Mouse (Mus musculus): Measurements from ENCODE around the gene St6galnac4. TPM values are rescaled to one million over a fixed set of nuclear protein-coding genes. Genes with fewer than 3 reads are reported as not detected.

St6galnac4 gene
- polyA plus RNA-seq, 1 experiment: 18.7 TPM

- TF ChIP-seq CTCF (IDR thresholded peaks at IDR 0.05; ENCODE audit: control insufficient read depth, insufficient read depth, low read length) (no peak), POLR2A (IDR thresholded peaks at IDR 0.05; ENCODE audit: borderline replicate concordance, control insufficient read depth, low read depth, low read length) (no peak)
- no peak overlapping the region for H3K27ac ChIP-seq (ENCODE audit: control insufficient read depth, insufficient read depth, low read depth, low read length, poor library complexity)
- 57% methylated on average over 7 of the region's 7 CpGs for WGBS
- no peak overlapping the region for H3K4me3 ChIP-seq (replicated peaks; ENCODE audit: control insufficient read depth, low read depth, low read length)
- peaks cover 5% of the 10 kb centered on the region for H3K4me1 ChIP-seq (ENCODE audit: control insufficient read depth, insufficient read depth, low read length)
Observed at GRCm38 (mm10) chr2:32556019-32556418, 30.9 kb upstream of the St6galnac4 start.

GRCm38 (mm10) chr2:32559570-32559969, 27.3 kb upstream of the St6galnac4 start:
- TF ChIP-seq CTCF (IDR thresholded peaks at IDR 0.05; ENCODE audit: control insufficient read depth, insufficient read depth, low read length) (no peak), POLR2A (IDR thresholded peaks at IDR 0.05; ENCODE audit: borderline replicate concordance, control insufficient read depth, low read depth, low read length) (no peak)
- 89% methylated on average over 5 of the region's 5 CpGs for WGBS
- no peak overlapping the region for H3K27ac ChIP-seq (ENCODE audit: control insufficient read depth, insufficient read depth, low read depth, low read length, poor library complexity)
- no peak overlapping the region for H3K4me3 ChIP-seq (replicated peaks; ENCODE audit: control insufficient read depth, low read depth, low read length)
- no peaks in the 10 kb centered on the region for H3K4me1 ChIP-seq (ENCODE audit: control insufficient read depth, insufficient read depth, low read length)

- TF ChIP-seq CTCF (IDR thresholded peaks at IDR 0.05; ENCODE audit: control insufficient read depth, insufficient read depth, low read length): peak; percentile 84
- no peak for TF ChIP-seq POLR2A (IDR thresholded peaks at IDR 0.05; ENCODE audit: borderline replicate concordance, control insufficient read depth, low read depth, low read length)
- Histone ChIP-seq H3K27ac (ENCODE audit: control insufficient read depth, insufficient read depth, low read depth, low read length, poor library complexity) (no peak overlapping the region), H3K4me1 (ENCODE audit: control insufficient read depth, insufficient read depth, low read length) (no peaks in the 10 kb centered on the region), H3K4me3 (replicated peaks; ENCODE audit: control insufficient read depth, low read depth, low read length) (no peak overlapping the region)
- WGBS: 43% methylated on average over 4 of the region's 4 CpGs
Observed at GRCm38 (mm10) chr2:32566536-32567063, 20.3 kb upstream of the St6galnac4 start.

GRCm38 (mm10) chr2:32568149-32568548, 18.7 kb upstream of the St6galnac4 start:
- H3K4me1 ChIP-seq (ENCODE audit: control insufficient read depth, insufficient read depth, low read length): no peaks in the 10 kb centered on the region
- WGBS: 67% methylated on average over 5 of the region's 5 CpGs

GRCm38 (mm10) chr2:32568941-32569340, 18.0 kb upstream of the St6galnac4 start:
- Histone ChIP-seq H3K4me1 (ENCODE audit: control insufficient read depth, insufficient read depth, low read length) (no peaks in the 10 kb centered on the region), H3K27ac (ENCODE audit: control insufficient read depth, insufficient read depth, low read depth, low read length, poor library complexity) (no peak overlapping the region), H3K4me3 (replicated peaks; ENCODE audit: control insufficient read depth, low read depth, low read length) (no peak overlapping the region)
- WGBS: 84% methylated on average over 3 of the region's 3 CpGs
- no peak for TF ChIP-seq POLR2A (IDR thresholded peaks at IDR 0.05; ENCODE audit: borderline replicate concordance, control insufficient read depth, low read depth, low read length)
- TF ChIP-seq CTCF (IDR thresholded peaks at IDR 0.05; ENCODE audit: control insufficient read depth, insufficient read depth, low read length): no peak

More at GRCm38 (mm10) chr2:32568149-32568548, 18.7 kb upstream of the St6galnac4 start:
- TF ChIP-seq POLR2A (IDR thresholded peaks at IDR 0.05; ENCODE audit: borderline replicate concordance, control insufficient read depth, low read depth, low read length) (no peak), CTCF (IDR thresholded peaks at IDR 0.05; ENCODE audit: control insufficient read depth, insufficient read depth, low read length) (no peak)
- Histone ChIP-seq H3K4me3 (replicated peaks; ENCODE audit: control insufficient read depth, low read depth, low read length) (no peak overlapping the region), H3K27ac (ENCODE audit: control insufficient read depth, insufficient read depth, low read depth, low read length, poor library complexity) (no peak overlapping the region)

GRCm38 (mm10) chr2:32570698-32571494, 16.0 kb upstream of the St6galnac4 start, which contains the start of gene Dpm2:
Gene Dpm2, plus strand, starts transcription at chr2:32570858.
- H3K4me3 ChIP-seq (replicated peaks; ENCODE audit: control insufficient read depth, low read depth, low read length): peak within 1 kb of the TSS; percentile 83
- no peaks in the 10 kb centered on the region for H3K4me1 ChIP-seq (ENCODE audit: control insufficient read depth, insufficient read depth, low read length)
- TF ChIP-seq POLR2A (IDR thresholded peaks at IDR 0.05; ENCODE audit: borderline replicate concordance, control insufficient read depth, low read depth, low read length): peak; percentile 52; the same call in 1 of the 2 replicates
- TF ChIP-seq CTCF (IDR thresholded peaks at IDR 0.05; ENCODE audit: control insufficient read depth, insufficient read depth, low read length): no peak
- peak within 1 kb of the TSS; percentile 39 for H3K27ac ChIP-seq (ENCODE audit: control insufficient read depth, insufficient read depth, low read depth, low read length, poor library complexity)
- WGBS: under 1% methylated on average over 36 of the region's 36 CpGs

GRCm38 (mm10) chr2:32572196-32572595, 14.7 kb upstream of the St6galnac4 start:
- Histone ChIP-seq H3K4me3 (replicated peaks; ENCODE audit: control insufficient read depth, low read depth, low read length) (no peak overlapping the region), H3K4me1 (ENCODE audit: control insufficient read depth, insufficient read depth, low read length) (no peaks in the 10 kb centered on the region), H3K27ac (ENCODE audit: control insufficient read depth, insufficient read depth, low read depth, low read length, poor library complexity) (no peak overlapping the region)
- WGBS: 90% methylated on average over 11 of the region's 11 CpGs
- TF ChIP-seq POLR2A (IDR thresholded peaks at IDR 0.05; ENCODE audit: borderline replicate concordance, control insufficient read depth, low read depth, low read length) (no peak), CTCF (IDR thresholded peaks at IDR 0.05; ENCODE audit: control insufficient read depth, insufficient read depth, low read length) (no peak)

GRCm38 (mm10) chr2:32574497-32574896, 12.4 kb upstream of the St6galnac4 start, which contains the start of gene Pip5kl1:
Gene Pip5kl1, plus strand, starts transcription at chr2:32574797.
- 80% methylated on average over 6 of the region's 6 CpGs for WGBS
- TF ChIP-seq POLR2A (IDR thresholded peaks at IDR 0.05; ENCODE audit: borderline replicate concordance, control insufficient read depth, low read depth, low read length) (no peak), CTCF (IDR thresholded peaks at IDR 0.05; ENCODE audit: control insufficient read depth, insufficient read depth, low read length) (no peak)
- Histone ChIP-seq H3K4me1 (ENCODE audit: control insufficient read depth, insufficient read depth, low read length) (no peaks in the 10 kb centered on the region), H3K4me3 (replicated peaks; ENCODE audit: control insufficient read depth, low read depth, low read length) (no peak within 1 kb of the TSS), H3K27ac (ENCODE audit: control insufficient read depth, insufficient read depth, low read depth, low read length, poor library complexity) (no peak within 1 kb of the TSS)
